Mouse (Mus musculus) layer of hippocampus, adult 8-10 months (tissue): ENCODE data around the gene E2f6. TPM values are rescaled to one million over a fixed set of nuclear protein-coding genes. Genes with fewer than 3 reads are reported as not detected.

Experiments used
- DNase-seq, 2 experiments: peaks; one replicate each; pipeline ENCODE4 v3.0.0; 2022; ENCODE audit warnings: low spot score in 2 of 2
- total RNA-seq, 4 experiments: library from RNA; stranded (reverse); gene quantifications; 2 replicates each; pipeline ENCODE4 v1.2.4; 2022

The E2f6 gene
- 10 to 100 TPM; 31.7 to 40.5 (median 35.8) TPM for total RNA-seq

GRCm38 (mm10) chr12:16810525-16811431 is at the start of gene E2f6:
Gene E2f6, plus strand, starts transcription at chr12:16810963.
- DNase-seq: peak; percentile 62 to 76

- no peak for DNase-seq
Observed at GRCm38 (mm10) chr12:16761461-16761860, 49.3 kb upstream of the E2f6 start.

- no peak for DNase-seq
Observed at GRCm38 (mm10) chr12:16763649-16764422, 46.9 kb upstream of the E2f6 start.

GRCm38 (mm10) chr12:16764776-16765445 is 45.9 kb upstream of the E2f6 start:
- no peak for DNase-seq

GRCm38 (mm10) chr12:16768251-16768650 is 42.5 kb upstream of the E2f6 start:
- DNase-seq: no peak

- no peak for DNase-seq
Observed at GRCm38 (mm10) chr12:16768711-16769110, 42.1 kb upstream of the E2f6 start.

GRCm38 (mm10) chr12:16769601-16770165 is 41.1 kb upstream of the E2f6 start:
- no peak for DNase-seq

GRCm38 (mm10) chr12:16774605-16775004 is 36.2 kb upstream of the E2f6 start:
- no peak for DNase-seq

- DNase-seq: no peak
Observed at GRCm38 (mm10) chr12:16775351-16775750, 35.4 kb upstream of the E2f6 start.

- DNase-seq: no peak
Observed at GRCm38 (mm10) chr12:16778523-16778922, 32.2 kb upstream of the E2f6 start.

- no peak for DNase-seq
Observed at GRCm38 (mm10) chr12:16779165-16779564, 31.6 kb upstream of the E2f6 start.

GRCm38 (mm10) chr12:16780320-16780719 is 30.4 kb upstream of the E2f6 start:
- no peak for DNase-seq

- no peak for DNase-seq
Observed at GRCm38 (mm10) chr12:16781034-16781746, 29.6 kb upstream of the E2f6 start.

GRCm38 (mm10) chr12:16788600-16788999 is 22.2 kb upstream of the E2f6 start:
- no peak for DNase-seq

- no peak for DNase-seq
Observed at GRCm38 (mm10) chr12:16789199-16789598, 21.6 kb upstream of the E2f6 start.

- DNase-seq: no peak
Observed at GRCm38 (mm10) chr12:16789756-16790155, 21.0 kb upstream of the E2f6 start.

- DNase-seq: no peak
Observed at GRCm38 (mm10) chr12:16790456-16790855, 20.3 kb upstream of the E2f6 start.

- no peak for DNase-seq
Observed at GRCm38 (mm10) chr12:16793371-16793770, 17.4 kb upstream of the E2f6 start.

GRCm38 (mm10) chr12:16795781-16796180 is 15.0 kb upstream of the E2f6 start:
- no peak for DNase-seq

- DNase-seq: no peak
Observed at GRCm38 (mm10) chr12:16798894-16799293, 11.9 kb upstream of the E2f6 start.

- DNase-seq: no peak
Observed at GRCm38 (mm10) chr12:16799928-16800258, 10.9 kb upstream of the E2f6 start.
